Mouse (Mus musculus) megakaryocyte, embryonic 14.5 days (primary cell): ENCODE data around the gene Gbgt1.

ENCODE experiments used
- FLI1 ChIP-seq: IDR thresholded peaks from 2 replicates; pipeline ENCODE4 v1.6.1; 2012; ENCODE audit warnings: low read length, inconsistent platforms, mixed read lengths
- GATA1 ChIP-seq: IDR thresholded peaks from 3 replicates; pipeline ENCODE4 v1.6.1; 2012; ENCODE audit warnings: mixed read lengths, low read length, inconsistent platforms, borderline replicate concordance

- TF ChIP-seq GATA1: no peak
- TF ChIP-seq FLI1: no peak
Measured at GRCm38 (mm10) chr2:28504676-28505075, 8.0 kb downstream of the Gbgt1 start.
